Mouse (Mus musculus): ENCODE data around the gene Timp2.
"Not testable (repeated sequence)": the region's sequence is repeated elsewhere in the genome, so short reads cannot be mapped to it uniquely, and the experiment has no call there.

The Timp2 gene

GRCm38 (mm10) chr11:118342400-118342981 lies 13.0 kb downstream of the Timp2 start, which contains the start of gene Cep295nl:
Gene Cep295nl (minus strand): TSS chr11:118342500.
- in situ Hi-C loops (cut with MboI; ENCODE audit: low sequenced_read_pairs): no loop called here

- in situ Hi-C loops (cut with MboI; ENCODE audit: low sequenced_read_pairs): no loop called here
Observed at GRCm38 (mm10) chr11:118337491-118338168, 17.9 kb downstream of the Timp2 start.

- in situ Hi-C loops (cut with MboI; ENCODE audit: low sequenced_read_pairs): no loop called here
Observed at GRCm38 (mm10) chr11:118333431-118333830, 22.1 kb downstream of the Timp2 start.

- in situ Hi-C loops (cut with MboI; ENCODE audit: low sequenced_read_pairs): no loop called here
Observed at GRCm38 (mm10) chr11:118332376-118332775, 23.2 kb downstream of the Timp2 start.

- in situ Hi-C loops (cut with MboI; ENCODE audit: low sequenced_read_pairs): no loop called here
Observed at GRCm38 (mm10) chr11:118330777-118331176, 24.8 kb downstream of the Timp2 start.

GRCm38 (mm10) chr11:118330361-118330760 lies 25.2 kb downstream of the Timp2 start:
- in situ Hi-C loops (cut with MboI; ENCODE audit: low sequenced_read_pairs): no loop called here

GRCm38 (mm10) chr11:118328947-118329346 lies 26.6 kb downstream of the Timp2 start:
- in situ Hi-C loops (cut with MboI; ENCODE audit: low sequenced_read_pairs): no loop called here

GRCm38 (mm10) chr11:118328511-118328910 lies 27.0 kb downstream of the Timp2 start:
- in situ Hi-C loops (cut with MboI; ENCODE audit: low sequenced_read_pairs): no loop called here

- in situ Hi-C loops (cut with MboI; ENCODE audit: low sequenced_read_pairs): no loop called here
Observed at GRCm38 (mm10) chr11:118326991-118327971, 28.3 kb downstream of the Timp2 start.

- in situ Hi-C loops (cut with MboI; ENCODE audit: low sequenced_read_pairs): no loop called here
Observed at GRCm38 (mm10) chr11:118326491-118326890, 29.0 kb downstream of the Timp2 start.

- in situ Hi-C loops (cut with MboI; ENCODE audit: low sequenced_read_pairs): no loop called here
Observed at GRCm38 (mm10) chr11:118324541-118324940, 31.0 kb downstream of the Timp2 start.

- in situ Hi-C loops (cut with MboI; ENCODE audit: low sequenced_read_pairs): no loop called here
Observed at GRCm38 (mm10) chr11:118323974-118324373, 31.6 kb downstream of the Timp2 start.

- in situ Hi-C loops (cut with MboI; ENCODE audit: low sequenced_read_pairs): no loop called here
Observed at GRCm38 (mm10) chr11:118322647-118323046, 32.9 kb downstream of the Timp2 start.

- in situ Hi-C loops (cut with MboI; ENCODE audit: low sequenced_read_pairs): no loop called here
Observed at GRCm38 (mm10) chr11:118321971-118322370, 33.6 kb downstream of the Timp2 start.

- in situ Hi-C loops (cut with MboI; ENCODE audit: low sequenced_read_pairs): no loop called here
Observed at GRCm38 (mm10) chr11:118321500-118321899, 34.0 kb downstream of the Timp2 start.

GRCm38 (mm10) chr11:118318678-118319077 lies 36.9 kb downstream of the Timp2 start:
- in situ Hi-C loops (cut with MboI; ENCODE audit: low sequenced_read_pairs): loop anchor here (10.0 kb wide), 1 partner anchor 46 kb away; no protein-coding TSS in a partner anchor

GRCm38 (mm10) chr11:118317129-118317528 lies 38.4 kb downstream of the Timp2 start:
- in situ Hi-C loops (cut with MboI; ENCODE audit: low sequenced_read_pairs): loop anchor here (10.0 kb wide), 1 partner anchor 48 kb away; no protein-coding TSS in a partner anchor

- in situ Hi-C loops (cut with MboI; ENCODE audit: low sequenced_read_pairs): loop anchor here (10.0 kb wide), 1 partner anchor 48 kb away; no protein-coding TSS in a partner anchor
Observed at GRCm38 (mm10) chr11:118316231-118316806, 39.2 kb downstream of the Timp2 start.

- in situ Hi-C loops (cut with MboI; ENCODE audit: low sequenced_read_pairs): loop anchor here (10.0 kb wide), 1 partner anchor 53 kb away; no protein-coding TSS in a partner anchor
Observed at GRCm38 (mm10) chr11:118312132-118312723, 43.3 kb downstream of the Timp2 start.

GRCm38 (mm10) chr11:118307962-118308361 lies 47.6 kb downstream of the Timp2 start:
- in situ Hi-C loops (cut with MboI; ENCODE audit: low sequenced_read_pairs): not testable (repeated sequence)
